Mouse (Mus musculus): ENCODE measurements around the gene Apol6. TPM values are rescaled to one million over a fixed set of nuclear protein-coding genes. Genes with fewer than 3 reads are reported as not detected.
A peak's percentile ranks its signal among the peaks of the same experiment; 100 is the strongest.

The Apol6 gene
- total and polyA plus RNA-seq, 3 experiments = 0.47 to 8.0 (median 0.89) TPM

GRCm38 (mm10) chr15:77008851-77009250 lies 35.7 kb upstream of the Apol6 start:
- TF ChIP-seq CTCF (IDR thresholded peaks at IDR 0.05) = no peak
- TF ChIP-seq EP300 (IDR thresholded peaks at IDR 0.05; ENCODE audit: insufficient read depth, low read depth, low read length) = peak; percentile 90
- intact Hi-C loops (cut with DNase I) = loop anchor here (5.0 kb wide), 1 partner anchor 37 kb away; no protein-coding TSS in a partner anchor
- H3K9ac ChIP-seq (ENCODE audit: low read depth, low read length) = no peak overlapping the region
- no peak overlapping the region for H3K4me3 ChIP-seq
- H3K4me1 ChIP-seq (ENCODE audit: control insufficient read depth, insufficient read depth, low read length) = peaks cover 3% of the 10 kb centered on the region; the same call in 1 of the 2 replicates
- no peaks in the 10 kb centered on the region for H3K79me2 ChIP-seq (replicated peaks; ENCODE audit: control insufficient read depth, insufficient read depth, low read length)
- 70% methylated on average over 6 of the region's 6 CpGs for WGBS
- DNase-seq = peak; percentile 82 to 86
- no peaks in the 10 kb centered on the region for H3K27me3 ChIP-seq (ENCODE audit: control insufficient read depth, insufficient read depth, low read length)
- H3K27ac ChIP-seq = peak overlapping the region; percentile 65
- no peaks in the 10 kb centered on the region for H3K36me3 ChIP-seq (ENCODE audit: control insufficient read depth, insufficient read depth, low read length)

- TF ChIP-seq EP300 (IDR thresholded peaks at IDR 0.05; ENCODE audit: insufficient read depth, low read depth, low read length) = peak; percentile 96
- TF ChIP-seq CTCF (IDR thresholded peaks at IDR 0.05) = no peak
- TF ChIP-seq POLR2A (IDR thresholded peaks at IDR 0.05; ENCODE audit: insufficient read depth, low read depth, low read length) = peak; percentile 77
- Histone ChIP-seq H3K4me3 (peak overlapping the region; percentile 26), H3K27me3 (ENCODE audit: control insufficient read depth, insufficient read depth, low read length) (no peaks in the 10 kb centered on the region), H3K27ac (peak overlapping the region; percentile 91), H3K36me3 (ENCODE audit: control insufficient read depth, insufficient read depth, low read length) (no peaks in the 10 kb centered on the region; the same call in 1 of the 2 replicates), H3K79me2 (replicated peaks; ENCODE audit: control insufficient read depth, insufficient read depth, low read length) (no peaks in the 10 kb centered on the region), H3K4me1 (ENCODE audit: control insufficient read depth, insufficient read depth, low read length) (peaks cover 11% of the 10 kb centered on the region), H3K9ac (ENCODE audit: low read depth, low read length) (peak overlapping the region; percentile 56)
- intact Hi-C loops (cut with DNase I) = no loop called here
- WGBS = 10% methylated on average over 15 of the region's 15 CpGs
- peak; percentile 63 to 81 for DNase-seq
Measured at GRCm38 (mm10) chr15:77013753-77014241, 30.7 kb upstream of the Apol6 start.

GRCm38 (mm10) chr15:77014431-77014830 lies 30.1 kb upstream of the Apol6 start:
- 6% methylated on average over 6 of the region's 6 CpGs for WGBS
- H3K4me3 ChIP-seq = no peak overlapping the region
- H3K27me3 ChIP-seq (ENCODE audit: control insufficient read depth, insufficient read depth, low read length) = no peaks in the 10 kb centered on the region
- H3K79me2 ChIP-seq (replicated peaks; ENCODE audit: control insufficient read depth, insufficient read depth, low read length) = no peaks in the 10 kb centered on the region
- intact Hi-C loops (cut with DNase I) = no loop called here
- H3K36me3 ChIP-seq (ENCODE audit: control insufficient read depth, insufficient read depth, low read length) = no peaks in the 10 kb centered on the region; the same call in 1 of the 2 replicates
- H3K9ac ChIP-seq (ENCODE audit: low read depth, low read length) = peak overlapping the region; percentile 20
- H3K4me1 ChIP-seq (ENCODE audit: control insufficient read depth, insufficient read depth, low read length) = peaks cover 9% of the 10 kb centered on the region
- no peak for TF ChIP-seq CTCF (IDR thresholded peaks at IDR 0.05)
- no peak for TF ChIP-seq POLR2A (IDR thresholded peaks at IDR 0.05; ENCODE audit: insufficient read depth, low read depth, low read length)
- peak overlapping the region; percentile 91 for H3K27ac ChIP-seq
- peak in 1 of 2 experiments; percentile 42 for DNase-seq

GRCm38 (mm10) chr15:77014985-77015384 lies 29.5 kb upstream of the Apol6 start:
- intact Hi-C loops (cut with DNase I) = no loop called here
- Histone ChIP-seq H3K36me3 (ENCODE audit: control insufficient read depth, insufficient read depth, low read length) (no peaks in the 10 kb centered on the region; the same call in 1 of the 2 replicates), H3K4me1 (ENCODE audit: control insufficient read depth, insufficient read depth, low read length) (peaks cover 9% of the 10 kb centered on the region), H3K4me3 (no peak overlapping the region), H3K27ac (peak overlapping the region; percentile 91), H3K79me2 (replicated peaks; ENCODE audit: control insufficient read depth, insufficient read depth, low read length) (no peaks in the 10 kb centered on the region), H3K9ac (ENCODE audit: low read depth, low read length) (no peak overlapping the region; the same call in 1 of the 2 replicates), H3K27me3 (ENCODE audit: control insufficient read depth, insufficient read depth, low read length) (no peaks in the 10 kb centered on the region)
- TF ChIP-seq POLR2A (IDR thresholded peaks at IDR 0.05; ENCODE audit: insufficient read depth, low read depth, low read length) (peak; percentile 81), CTCF (IDR thresholded peaks at IDR 0.05) (no peak), EP300 (IDR thresholded peaks at IDR 0.05; ENCODE audit: insufficient read depth, low read depth, low read length) (peak; percentile 96)
- 26% methylated on average over 4 of the region's 4 CpGs for WGBS
- DNase-seq = peak; percentile 68 to 84

- Histone ChIP-seq H3K4me1 (ENCODE audit: control insufficient read depth, insufficient read depth, low read length) (peaks cover 9% of the 10 kb centered on the region), H3K79me2 (replicated peaks; ENCODE audit: control insufficient read depth, insufficient read depth, low read length) (no peaks in the 10 kb centered on the region), H3K27me3 (ENCODE audit: control insufficient read depth, insufficient read depth, low read length) (no peaks in the 10 kb centered on the region), H3K27ac (peak overlapping the region; percentile 93), H3K9ac (ENCODE audit: low read depth, low read length) (no peak overlapping the region; the same call in 1 of the 2 replicates), H3K4me3 (no peak overlapping the region), H3K36me3 (ENCODE audit: control insufficient read depth, insufficient read depth, low read length) (no peaks in the 10 kb centered on the region; the same call in 1 of the 2 replicates)
- no peak for DNase-seq
- WGBS = 79% methylated on average over 6 of the region's 6 CpGs
- intact Hi-C loops (cut with DNase I) = no loop called here
- 0 out of 2 replicates have a peak, but pooled peaks have one; percentile 73 for TF ChIP-seq EP300 (IDR thresholded peaks at IDR 0.05; ENCODE audit: insufficient read depth, low read depth, low read length)
- peak; percentile 42 for TF ChIP-seq POLR2A (IDR thresholded peaks at IDR 0.05; ENCODE audit: insufficient read depth, low read depth, low read length)
- no peak for TF ChIP-seq CTCF (IDR thresholded peaks at IDR 0.05)
Measured at GRCm38 (mm10) chr15:77016509-77016908, 28.0 kb upstream of the Apol6 start.

GRCm38 (mm10) chr15:77017897-77018296 lies 26.6 kb upstream of the Apol6 start:
- intact Hi-C loops (cut with DNase I) = no loop called here
- no peak for TF ChIP-seq EP300 (IDR thresholded peaks at IDR 0.05; ENCODE audit: insufficient read depth, low read depth, low read length)
- TF ChIP-seq CTCF (IDR thresholded peaks at IDR 0.05) = no peak
- no peak; the same call in 1 of the 2 replicates for TF ChIP-seq POLR2A (IDR thresholded peaks at IDR 0.05; ENCODE audit: insufficient read depth, low read depth, low read length)
- H3K4me1 ChIP-seq (ENCODE audit: control insufficient read depth, insufficient read depth, low read length) = peaks cover 9% of the 10 kb centered on the region
- H3K9ac ChIP-seq (ENCODE audit: low read depth, low read length) = peak overlapping the region; percentile 18; the same call in 1 of the 2 replicates
- H3K27me3 ChIP-seq (ENCODE audit: control insufficient read depth, insufficient read depth, low read length) = no peaks in the 10 kb centered on the region
- no peak overlapping the region for H3K4me3 ChIP-seq
- peak overlapping the region; percentile 93 for H3K27ac ChIP-seq
- no peaks in the 10 kb centered on the region for H3K79me2 ChIP-seq (replicated peaks; ENCODE audit: control insufficient read depth, insufficient read depth, low read length)
- no peaks in the 10 kb centered on the region; the same call in 1 of the 2 replicates for H3K36me3 ChIP-seq (ENCODE audit: control insufficient read depth, insufficient read depth, low read length)
- peak in 1 of 2 experiments; percentile 15 for DNase-seq

Measured in heart, adult 2 months (tissue).